Mouse (Mus musculus): ENCODE results near the gene Nrxn3.

The Nrxn3 gene

GRCm38 (mm10) chr12:90059786-90060185, 1337.1 kb downstream of the Nrxn3 start:
- no peak for DNase-seq (ENCODE audit: extremely low read depth, low read depth)

DNA sequence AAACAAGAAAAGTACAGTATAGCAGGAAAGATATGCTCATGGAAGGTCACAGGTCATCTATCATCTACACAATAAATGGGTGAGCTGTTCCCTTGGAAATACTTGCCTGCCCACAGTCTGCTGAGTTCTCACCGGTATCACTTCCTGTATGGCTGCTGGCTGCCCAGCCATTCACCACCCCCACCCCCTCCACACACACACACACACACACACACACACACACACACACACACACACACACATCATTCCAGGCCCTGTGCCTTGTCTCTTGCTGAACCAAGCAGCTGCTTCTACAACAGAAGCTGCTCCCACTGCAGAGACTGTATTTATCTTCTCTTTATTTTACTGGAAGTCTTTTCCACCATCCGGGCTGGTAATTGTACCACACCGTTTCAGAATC, 1338.6 kb downstream of the Nrxn3 start:
- no peak for DNase-seq (ENCODE audit: extremely low read depth, low read depth)

DNA sequence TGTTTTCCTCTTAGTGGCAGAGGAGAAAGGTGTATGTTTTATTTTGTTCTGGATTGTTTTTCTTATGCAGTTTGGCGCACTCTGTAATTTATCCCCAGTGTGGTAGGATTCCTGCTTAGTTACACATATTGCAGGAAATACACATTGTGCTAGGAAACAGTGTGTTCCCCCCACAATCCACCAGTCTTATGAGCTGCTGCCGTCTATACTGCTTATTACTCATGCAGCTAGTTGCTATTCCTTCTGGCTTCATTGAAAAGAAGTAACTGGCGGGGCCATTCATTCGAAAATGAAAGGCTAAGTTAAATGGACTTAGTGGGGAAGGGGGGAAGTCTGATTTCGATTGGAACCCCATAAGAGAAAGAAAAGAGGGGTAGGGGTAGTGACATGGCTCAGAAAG, 1339.5 kb downstream of the Nrxn3 start:
- no peak for DNase-seq (ENCODE audit: extremely low read depth, low read depth)

- DNase-seq (ENCODE audit: extremely low read depth, low read depth) = no peak
Measured at GRCm38 (mm10) chr12:90063443-90063842, 1340.8 kb downstream of the Nrxn3 start.

GRCm38 (mm10) chr12:90085862-90086261, 1363.2 kb downstream of the Nrxn3 start:
- DNase-seq (ENCODE audit: extremely low read depth, low read depth) = no peak

DNA sequence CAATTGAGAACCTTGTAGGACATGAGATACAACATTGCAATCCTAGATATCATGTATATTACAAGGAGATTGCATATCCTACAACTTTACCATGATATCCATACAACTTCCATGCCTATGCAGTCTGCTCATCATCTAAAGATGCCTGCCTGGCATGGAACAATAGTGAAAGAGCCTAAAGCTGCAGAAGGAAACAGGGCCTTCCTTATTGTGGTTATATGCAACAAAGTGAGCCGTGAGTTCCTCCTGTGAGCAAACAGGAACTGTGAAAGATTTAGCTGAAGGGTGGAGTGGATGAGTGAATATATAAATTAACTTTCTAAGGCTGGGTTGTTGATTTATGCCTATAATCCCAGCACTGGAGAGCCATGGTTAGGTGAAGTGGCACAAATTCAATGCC, 1373.1 kb downstream of the Nrxn3 start:
- DNase-seq (ENCODE audit: extremely low read depth, low read depth) = no peak

GRCm38 (mm10) chr12:90113351-90113791, 1390.7 kb downstream of the Nrxn3 start:
- no peak for DNase-seq (ENCODE audit: extremely low read depth, low read depth)

GRCm38 (mm10) chr12:90131927-90132869, 1409.5 kb downstream of the Nrxn3 start:
- DNase-seq (ENCODE audit: extremely low read depth, low read depth) = no peak

- DNase-seq (ENCODE audit: extremely low read depth, low read depth) = no peak
Measured at GRCm38 (mm10) chr12:90142011-90142410, 1419.3 kb downstream of the Nrxn3 start.

DNA sequence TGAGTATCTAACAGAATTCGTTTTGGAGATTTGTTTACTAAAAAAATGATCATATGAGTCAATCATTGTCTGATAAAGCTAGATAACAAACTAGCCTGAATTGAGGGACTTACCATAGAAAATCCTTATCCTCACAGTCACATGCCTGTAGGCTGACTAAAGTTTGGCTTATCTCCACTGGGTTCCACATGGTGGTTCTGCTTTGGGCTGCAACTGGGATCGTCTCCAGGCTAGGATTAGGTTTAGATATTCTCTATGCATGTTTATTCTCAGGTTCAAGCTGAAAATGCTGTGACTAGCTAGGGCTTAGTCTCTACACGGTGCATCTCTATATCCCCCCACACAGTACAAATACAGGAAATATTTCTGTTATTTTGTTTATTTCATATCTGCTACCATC, 1421.6 kb downstream of the Nrxn3 start:
- DNase-seq (ENCODE audit: extremely low read depth, low read depth) = no peak

DNA sequence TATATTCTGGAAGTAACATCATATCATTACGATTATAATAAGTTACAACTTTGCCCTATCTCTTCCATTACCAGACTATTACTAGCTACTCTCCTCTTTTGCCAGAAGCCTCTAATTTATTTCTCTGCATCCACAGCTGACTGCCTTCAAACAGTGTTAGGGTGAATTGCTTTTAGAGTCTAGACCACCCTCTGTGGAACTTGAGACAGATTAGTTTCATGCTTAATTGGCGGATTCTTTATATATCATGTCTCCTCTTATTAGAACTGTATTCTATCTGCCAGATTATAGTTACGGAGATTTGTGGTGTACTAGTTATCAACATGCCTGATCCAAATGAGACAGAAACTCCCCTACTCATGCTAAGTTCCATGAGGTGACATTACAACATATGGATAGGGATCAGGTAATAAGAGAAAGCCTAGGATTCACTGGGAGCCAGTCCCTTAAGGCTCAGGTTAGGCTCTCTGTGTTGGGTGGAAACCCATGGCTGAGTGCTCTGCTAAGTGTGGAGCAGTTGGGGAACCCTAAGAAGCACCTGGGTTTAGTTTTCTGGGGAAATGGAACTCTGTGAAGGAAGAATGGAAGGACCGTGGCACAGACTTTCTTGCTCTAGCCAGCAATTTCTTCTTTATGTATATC, 1435.6 kb downstream of the Nrxn3 start:
- DNase-seq (ENCODE audit: extremely low read depth, low read depth) = no peak

GRCm38 (mm10) chr12:90159911-90160310, 1437.2 kb downstream of the Nrxn3 start:
- no peak for DNase-seq (ENCODE audit: extremely low read depth, low read depth)

- no peak for DNase-seq (ENCODE audit: extremely low read depth, low read depth)
Measured at GRCm38 (mm10) chr12:90166118-90166517, 1443.4 kb downstream of the Nrxn3 start.

- DNase-seq (ENCODE audit: extremely low read depth, low read depth) = no peak
Measured at GRCm38 (mm10) chr12:90181566-90181965, 1458.9 kb downstream of the Nrxn3 start.

DNA sequence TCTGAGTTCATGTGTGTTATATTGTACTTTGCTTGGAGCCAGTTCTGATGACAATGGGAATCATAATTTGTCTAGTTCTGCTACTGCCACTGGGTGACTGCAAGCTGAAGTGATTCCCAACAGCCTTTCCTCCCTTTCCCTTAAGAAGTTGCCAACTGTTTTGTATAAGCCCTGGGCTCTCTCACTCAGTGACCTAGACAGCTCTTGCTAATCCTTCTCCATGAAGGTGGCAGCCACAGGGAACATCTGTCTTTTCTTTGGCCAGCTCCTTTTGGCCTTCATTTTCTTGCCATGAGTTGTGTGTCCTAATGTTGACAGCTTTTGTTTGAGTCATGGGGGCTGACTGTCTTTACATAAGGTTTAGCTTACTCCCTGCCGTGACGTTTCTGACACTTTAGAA, 1460.3 kb downstream of the Nrxn3 start:
- DNase-seq (ENCODE audit: extremely low read depth, low read depth) = no peak

DNA sequence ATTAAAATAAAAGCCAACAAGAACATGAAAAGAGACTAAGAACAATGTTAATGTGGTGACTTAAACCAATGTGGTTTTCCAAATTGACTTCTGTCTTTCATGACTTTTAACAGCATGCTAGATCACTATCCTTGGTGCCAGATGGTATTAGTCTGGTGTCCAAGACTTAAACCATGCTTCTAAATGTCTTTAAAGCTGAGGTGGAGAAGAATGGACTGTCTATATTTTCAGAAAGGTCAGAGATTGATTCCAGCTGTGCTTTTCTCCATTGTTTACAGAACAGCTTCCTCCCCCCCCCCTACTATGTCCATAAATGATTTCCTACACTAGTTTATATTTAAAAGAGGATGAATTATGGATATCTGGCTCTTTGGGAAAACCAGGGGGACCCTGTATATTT, 1473.5 kb downstream of the Nrxn3 start:
- DNase-seq (ENCODE audit: extremely low read depth, low read depth) = no peak

DNA sequence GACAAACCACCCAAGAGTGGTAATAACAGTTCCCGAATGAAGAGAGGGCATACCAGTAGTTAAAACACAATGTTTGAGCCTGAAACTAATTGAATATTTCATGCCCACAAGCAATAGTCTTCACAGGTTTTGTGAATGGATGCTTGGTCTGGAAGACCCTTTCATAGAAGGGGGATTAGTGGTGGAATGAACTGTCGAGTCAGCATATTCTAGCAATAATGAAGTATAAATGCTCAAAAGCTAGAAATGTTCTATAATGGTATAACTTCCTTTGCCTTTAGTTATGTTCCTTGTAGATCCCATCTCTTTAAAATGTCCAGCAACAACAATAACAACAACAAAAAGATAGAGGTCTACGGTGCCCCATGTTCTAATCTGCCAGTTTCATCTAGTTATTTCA, 1475.3 kb downstream of the Nrxn3 start:
- no peak for DNase-seq (ENCODE audit: extremely low read depth, low read depth)

- DNase-seq (ENCODE audit: extremely low read depth, low read depth) = no peak
Measured at GRCm38 (mm10) chr12:90202501-90202900, 1479.8 kb downstream of the Nrxn3 start.

- no peak for DNase-seq (ENCODE audit: extremely low read depth, low read depth)
Measured at GRCm38 (mm10) chr12:90211410-90211809, 1488.7 kb downstream of the Nrxn3 start.

DNA sequence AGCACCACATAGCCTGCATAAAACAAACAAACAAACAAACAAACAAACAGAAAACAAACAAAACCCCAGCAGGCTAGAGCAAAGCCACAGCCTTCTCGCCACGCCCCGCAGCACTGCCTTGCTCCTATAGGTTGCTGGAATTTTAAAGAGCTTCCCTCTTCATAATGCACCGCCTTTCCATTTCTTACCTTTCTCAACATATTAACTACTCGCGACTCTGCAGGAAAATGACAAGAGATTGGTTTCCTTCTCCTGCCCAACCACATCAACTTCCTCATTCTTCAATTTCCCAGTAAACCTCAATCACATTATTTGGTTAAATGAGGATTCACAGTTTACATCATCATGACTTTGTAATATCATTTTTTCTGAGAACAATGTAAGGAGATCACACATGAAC, 1494.4 kb downstream of the Nrxn3 start:
- DNase-seq (ENCODE audit: extremely low read depth, low read depth) = no peak

DNA sequence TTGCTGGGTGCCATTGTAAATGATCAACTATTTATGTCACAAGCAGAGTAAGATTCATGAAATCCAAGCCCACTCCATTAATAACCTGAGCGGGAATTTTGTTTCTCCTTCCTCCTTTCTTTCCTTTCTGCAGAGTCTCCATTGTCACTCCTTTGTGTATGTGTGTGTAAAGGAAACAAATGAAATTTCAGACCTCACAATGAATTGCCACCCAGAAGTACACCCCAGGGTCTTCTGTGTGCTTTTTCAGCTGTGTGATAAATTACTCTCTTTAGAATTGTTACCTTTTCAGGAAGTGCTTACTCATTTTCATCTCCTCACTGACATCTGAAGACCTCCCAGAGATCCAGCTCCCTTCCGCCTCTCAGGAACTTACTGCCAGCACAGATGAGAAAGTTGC, 1506.4 kb downstream of the Nrxn3 start:
- no peak for DNase-seq (ENCODE audit: extremely low read depth, low read depth)

DNA sequence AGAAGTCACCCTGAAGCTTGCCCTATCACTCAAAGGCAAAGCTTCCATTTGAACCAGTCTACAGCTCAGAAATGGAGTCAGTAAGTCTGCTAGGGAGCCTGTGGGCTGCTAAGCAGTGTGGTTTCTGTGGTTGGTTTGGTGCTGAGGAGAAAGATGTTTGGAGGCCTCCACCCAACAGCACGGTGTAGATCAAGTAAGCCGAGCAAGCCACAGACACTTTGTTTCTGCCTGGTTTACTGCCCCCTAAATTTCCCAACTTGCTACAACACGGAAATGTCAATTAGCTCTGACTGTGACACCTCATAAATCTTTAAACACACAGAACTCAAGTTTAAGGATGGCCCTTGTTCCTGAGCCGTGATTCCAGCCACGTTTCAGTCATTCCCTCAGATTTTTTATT, 1513.4 kb downstream of the Nrxn3 start:
- no peak for DNase-seq (ENCODE audit: extremely low read depth, low read depth)

- no peak for DNase-seq (ENCODE audit: extremely low read depth, low read depth)
Measured at GRCm38 (mm10) chr12:90260301-90260700, 1537.6 kb downstream of the Nrxn3 start.

Data from MEL-GATA-1-ER (cell line).